Mouse (Mus musculus): ENCODE results near the gene Rps18.

GRCm38 (mm10) chr17:33920282-33921097 is 35.3 kb downstream of the Rps18 start:
- TF ChIP-seq EP300 (optimal IDR thresholded peaks at IDR 0.05) (no peak), CTCF (IDR thresholded peaks at IDR 0.05; ENCODE audit: low read depth) (peak; percentile 91)

Measured in stomach, postnatal 0 days (tissue).